In genomic region chr3:154393626-154394025, GRCm38 (mm10) we compare ENCODE assay signal across 24 mouse cellular contexts.
"Had no signal": no experiment of that assay in that cellular context is flagged by ENCODE, and none has a peak within 500 bp of the region (broad histone marks: within the 10 kb centered on the region; RNA-seq: fewer than 3 reads in every experiment).

No protein-coding gene starts in this region.

- H3K4me2 ChIP-seq: heart, embryonic 11.5 days; heart, embryonic 13.5 days; heart, embryonic 15.5 days; hindbrain, embryonic 13.5 days; hindbrain, embryonic 15.5 days; limb, embryonic 13.5 days; limb, embryonic 15.5 days; liver, embryonic 12.5 days had no signal

- DNase-seq: gastrocnemius, postnatal 14 days; gastrocnemius, postnatal 36 days; heart, adult 2 months; heart, postnatal 14 days; heart, postnatal 36 days; kidney, adult 11 months; kidney, adult 2 months; kidney, adult 9 months; kidney, postnatal 10 days; kidney, postnatal 25 days; layer of hippocampus, adult 9-11 months; layer of hippocampus, postnatal 36 days; left cerebral cortex, postnatal 4 days had no signal

- H3K27me3 ChIP-seq: heart, embryonic 15.5 days; hindbrain, embryonic 13.5 days; hindbrain, embryonic 15.5 days; limb, embryonic 13.5 days; limb, embryonic 15.5 days; liver, embryonic 12.5 days had no signal

- H3K4me3 ChIP-seq: heart, adult 2 months; heart, embryonic 13.5 days; heart, embryonic 15.5 days; hindbrain, embryonic 13.5 days; hindbrain, embryonic 15.5 days; limb, embryonic 13.5 days; limb, embryonic 15.5 days; liver, embryonic 12.5 days had no signal

- H3K9ac ChIP-seq: heart, embryonic 13.5 days; heart, embryonic 15.5 days; hindbrain, embryonic 13.5 days; hindbrain, embryonic 15.5 days; limb, embryonic 13.5 days; limb, embryonic 15.5 days; liver, embryonic 12.5 days; liver, embryonic 14.5 days had no signal

- H3K36me3 ChIP-seq: heart, embryonic 13.5 days; heart, embryonic 15.5 days; hindbrain, embryonic 13.5 days; hindbrain, embryonic 15.5 days; limb, embryonic 13.5 days; limb, embryonic 15.5 days; liver, embryonic 12.5 days had no signal

- H3K9me3 ChIP-seq: heart, embryonic 13.5 days; heart, embryonic 15.5 days; hindbrain, embryonic 13.5 days; hindbrain, embryonic 15.5 days; limb, embryonic 13.5 days; limb, embryonic 15.5 days; liver, embryonic 12.5 days had no signal

- ATAC-seq: hindbrain, postnatal 0 days; intestine, embryonic 16.5 days; liver, embryonic 12.5 days had no signal

- H3K4me1 ChIP-seq: heart, embryonic 13.5 days; heart, embryonic 15.5 days; hindbrain, embryonic 15.5 days; limb, embryonic 15.5 days; liver, embryonic 12.5 days had no signal

- H3K27ac ChIP-seq: heart, adult 2 months; heart, embryonic 13.5 days; heart, embryonic 15.5 days; hindbrain, embryonic 13.5 days; hindbrain, embryonic 15.5 days; hindbrain, postnatal 0 days; limb, embryonic 13.5 days; limb, embryonic 15.5 days; liver, embryonic 12.5 days; liver, embryonic 14.5 days had no signal
